Mouse (Mus musculus): ENCODE measurements around the gene Iqcf3. TPM values are rescaled to one million over a fixed set of nuclear protein-coding genes. Genes with fewer than 3 reads are reported as not detected.

Iqcf3 gene
- polyA plus RNA-seq, 1 experiment from 2014 or later, result not detected

DNA sequence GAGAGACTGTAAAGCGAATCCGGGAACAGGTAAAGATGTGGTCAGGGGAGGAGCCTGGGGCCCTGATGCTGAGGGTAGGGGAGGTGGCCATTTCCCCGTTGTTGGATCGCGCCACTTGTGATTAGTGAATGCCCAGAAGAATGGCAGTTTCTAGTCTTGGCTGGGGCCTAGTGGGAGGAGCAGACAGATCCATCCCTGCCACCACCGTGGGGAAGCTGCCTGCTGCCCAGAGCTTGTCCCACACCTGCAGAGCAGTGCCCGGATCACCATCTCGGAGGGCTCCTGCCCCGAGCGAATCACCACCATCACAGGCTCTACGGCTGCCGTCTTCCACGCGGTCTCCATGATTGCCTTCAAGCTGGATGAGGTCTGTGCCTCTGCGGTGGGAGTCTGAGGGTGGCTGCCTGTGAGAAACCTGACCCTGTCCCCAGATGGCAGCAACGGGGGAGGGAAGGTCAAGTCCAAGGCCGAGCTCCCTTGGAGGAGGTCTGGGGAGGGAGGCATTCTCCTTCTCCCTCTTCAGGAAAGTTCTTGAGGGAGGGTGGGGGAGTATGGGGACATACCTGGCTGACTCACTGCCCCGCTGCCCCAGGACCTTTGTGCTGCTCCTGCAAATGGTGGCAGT, 100.9 kb downstream of the Iqcf3 start:
- Histone ChIP-seq H3K4me2 (replicated peaks) (no peak overlapping the region), H3K9ac (no peak overlapping the region; the same call in 1 of the 2 replicates), H3K4me3 (no peak overlapping the region), H3K36me3 (peaks cover 42% of the 10 kb centered on the region), H3K4me1 (peaks cover 52% of the 10 kb centered on the region), H3K27ac (peak overlapping the region; percentile 30; the same call in 1 of the 2 replicates), H3K9me3 (no peaks in the 10 kb centered on the region), H3K27me3 (0 out of 2 replicates have a peak, but pooled peaks cover 8% of the 10 kb centered on the region)
- ATAC-seq (ENCODE audit: insufficient number of reproducible peaks, insufficient read depth, low FRiP score, low TSS enrichment), result no peak
- 70% methylated on average over 18 of the region's 18 CpGs for WGBS

- no peaks in the 10 kb centered on the region for H3K9me3 ChIP-seq
- no peak overlapping the region for H3K4me2 ChIP-seq (replicated peaks)
- no peak for ATAC-seq (ENCODE audit: insufficient number of reproducible peaks, insufficient read depth, low FRiP score, low TSS enrichment)
- no peak overlapping the region for H3K4me3 ChIP-seq
- no peak overlapping the region for H3K9ac ChIP-seq
- H3K36me3 ChIP-seq, result peaks cover 42% of the 10 kb centered on the region
- WGBS, result 80% methylated on average over 15 of the region's 15 CpGs
- 0 out of 2 replicates have a peak, but pooled peaks cover 8% of the 10 kb centered on the region for H3K27me3 ChIP-seq
- peaks cover 58% of the 10 kb centered on the region for H3K4me1 ChIP-seq
- H3K27ac ChIP-seq, result no peak overlapping the region
Observed at GRCm38 (mm10) chr9:106459946-106460345, 101.5 kb downstream of the Iqcf3 start.

DNA sequence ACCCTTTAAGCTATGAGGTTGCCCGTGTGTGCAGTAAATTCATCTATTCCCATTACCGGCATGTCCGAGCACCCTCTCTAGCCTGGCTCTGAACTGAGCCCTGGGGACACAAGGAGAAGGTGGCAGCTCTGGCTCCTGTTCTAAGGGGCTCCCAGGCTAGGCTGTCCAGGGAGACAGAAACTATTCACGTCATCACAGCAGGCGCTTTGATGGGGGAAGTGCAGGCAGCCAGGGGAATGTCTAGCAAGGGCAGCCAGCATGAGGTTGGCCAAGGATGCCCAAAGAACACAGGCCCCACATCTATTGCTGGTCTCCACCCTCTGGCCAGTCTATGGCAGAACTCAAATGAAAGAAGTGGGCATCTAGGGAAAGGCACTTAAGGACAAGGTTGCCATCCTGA, 103.5 kb downstream of the Iqcf3 start:
- H3K9me3 ChIP-seq, result no peaks in the 10 kb centered on the region
- H3K4me3 ChIP-seq, result no peak overlapping the region
- peak overlapping the region; percentile 86; the same call in 1 of the 2 replicates for H3K9ac ChIP-seq
- peaks cover 54% of the 10 kb centered on the region for H3K4me1 ChIP-seq
- 76% methylated on average over 5 of the region's 5 CpGs for WGBS
- H3K4me2 ChIP-seq (replicated peaks), result peak overlapping the region; percentile 98
- H3K27me3 ChIP-seq, result 0 out of 2 replicates have a peak, but pooled peaks cover under 1% of the 10 kb centered on the region
- H3K36me3 ChIP-seq, result peaks cover 34% of the 10 kb centered on the region
- ATAC-seq (ENCODE audit: insufficient number of reproducible peaks, insufficient read depth, low FRiP score, low TSS enrichment), result no peak
- H3K27ac ChIP-seq, result no peak overlapping the region

GRCm38 (mm10) chr9:106457163-106457559, 104.3 kb downstream of the Iqcf3 start:
- Histone ChIP-seq H3K9me3 (no peaks in the 10 kb centered on the region), H3K4me2 (replicated peaks) (peak overlapping the region; percentile 98), H3K4me1 (peaks cover 61% of the 10 kb centered on the region), H3K9ac (peak overlapping the region; percentile 86), H3K36me3 (peaks cover 28% of the 10 kb centered on the region), H3K4me3 (peak overlapping the region; percentile 80), H3K27me3 (no peaks in the 10 kb centered on the region), H3K27ac (peak overlapping the region; percentile 96; the same call in 1 of the 2 replicates)
- ATAC-seq (ENCODE audit: insufficient number of reproducible peaks, insufficient read depth, low FRiP score, low TSS enrichment), result no peak
- WGBS, result 44% methylated on average over 9 of the region's 9 CpGs

GRCm38 (mm10) chr9:106456325-106457162, 104.9 kb downstream of the Iqcf3 start:
- H3K4me1 ChIP-seq, result peaks cover 67% of the 10 kb centered on the region
- H3K36me3 ChIP-seq, result peaks cover 22% of the 10 kb centered on the region
- 0 out of 2 replicates have a peak, but pooled peaks have one; percentile 2 for ATAC-seq (ENCODE audit: insufficient number of reproducible peaks, insufficient read depth, low FRiP score, low TSS enrichment)
- 32% methylated on average over 15 of the region's 15 CpGs for WGBS
- no peaks in the 10 kb centered on the region for H3K9me3 ChIP-seq
- H3K27ac ChIP-seq, result peak overlapping the region; percentile 96
- H3K4me3 ChIP-seq, result peak overlapping the region; percentile 80
- no peaks in the 10 kb centered on the region for H3K27me3 ChIP-seq
- peak overlapping the region; percentile 86 for H3K9ac ChIP-seq
- peak overlapping the region; percentile 98 for H3K4me2 ChIP-seq (replicated peaks)

- Histone ChIP-seq H3K9ac (peak overlapping the region; percentile 86), H3K27ac (peak overlapping the region; percentile 96), H3K4me3 (peak overlapping the region; percentile 80), H3K27me3 (no peaks in the 10 kb centered on the region), H3K4me2 (replicated peaks) (peak overlapping the region; percentile 98), H3K4me1 (peaks cover 78% of the 10 kb centered on the region), H3K36me3 (peaks cover 8% of the 10 kb centered on the region; the same call in 1 of the 2 replicates), H3K9me3 (no peaks in the 10 kb centered on the region)
- peak; percentile 19; the same call in 1 of the 2 replicates for ATAC-seq (ENCODE audit: insufficient number of reproducible peaks, insufficient read depth, low FRiP score, low TSS enrichment)
- WGBS, result 1% methylated on average over 17 of the region's 17 CpGs
Observed at GRCm38 (mm10) chr9:106454888-106455681, 106.3 kb downstream of the Iqcf3 start.

DNA sequence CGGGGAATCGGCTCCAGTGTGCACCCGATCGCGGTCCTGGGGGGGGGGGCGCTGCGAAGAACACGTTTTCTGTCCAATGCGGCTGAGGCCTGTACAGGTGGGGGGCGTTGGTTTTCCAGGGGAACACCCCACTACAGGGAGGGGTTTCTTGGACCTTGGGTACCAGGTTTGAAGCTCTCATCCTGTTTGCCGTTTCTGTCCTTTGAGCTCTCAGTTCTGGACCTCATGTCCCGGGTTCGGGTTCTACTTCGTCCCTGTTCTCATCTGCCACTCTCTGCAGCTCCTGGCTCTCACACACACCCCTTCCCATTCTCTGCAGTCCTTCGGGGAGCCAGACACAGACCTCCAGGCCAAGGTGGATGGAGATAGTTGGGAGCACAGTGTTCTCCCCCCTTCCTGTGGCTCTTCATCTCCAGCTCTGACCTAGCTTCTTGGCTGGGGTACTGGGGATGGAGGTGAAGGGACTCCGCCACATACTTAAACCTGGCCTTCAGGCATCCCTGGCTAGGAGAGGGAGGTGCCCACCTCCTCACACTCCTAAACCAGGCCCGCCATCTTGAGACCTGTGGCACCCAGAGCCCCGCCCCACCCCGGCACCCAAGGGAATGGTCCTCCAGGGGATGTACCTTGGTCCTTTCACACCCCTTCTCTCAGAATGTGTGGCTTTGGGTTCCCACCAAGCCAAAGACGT, 107.2 kb downstream of the Iqcf3 start:
- peak; percentile 6; the same call in 1 of the 2 replicates for ATAC-seq (ENCODE audit: insufficient number of reproducible peaks, insufficient read depth, low FRiP score, low TSS enrichment)
- Histone ChIP-seq H3K27ac (peak overlapping the region; percentile 96), H3K9ac (peak overlapping the region; percentile 86), H3K9me3 (no peaks in the 10 kb centered on the region), H3K27me3 (no peaks in the 10 kb centered on the region), H3K4me1 (peaks cover 82% of the 10 kb centered on the region), H3K36me3 (0 out of 2 replicates have a peak, but pooled peaks cover 3% of the 10 kb centered on the region), H3K4me3 (peak overlapping the region; percentile 80), H3K4me2 (replicated peaks) (peak overlapping the region; percentile 98)
- WGBS, result 1% methylated on average over 20 of the region's 20 CpGs

DNA sequence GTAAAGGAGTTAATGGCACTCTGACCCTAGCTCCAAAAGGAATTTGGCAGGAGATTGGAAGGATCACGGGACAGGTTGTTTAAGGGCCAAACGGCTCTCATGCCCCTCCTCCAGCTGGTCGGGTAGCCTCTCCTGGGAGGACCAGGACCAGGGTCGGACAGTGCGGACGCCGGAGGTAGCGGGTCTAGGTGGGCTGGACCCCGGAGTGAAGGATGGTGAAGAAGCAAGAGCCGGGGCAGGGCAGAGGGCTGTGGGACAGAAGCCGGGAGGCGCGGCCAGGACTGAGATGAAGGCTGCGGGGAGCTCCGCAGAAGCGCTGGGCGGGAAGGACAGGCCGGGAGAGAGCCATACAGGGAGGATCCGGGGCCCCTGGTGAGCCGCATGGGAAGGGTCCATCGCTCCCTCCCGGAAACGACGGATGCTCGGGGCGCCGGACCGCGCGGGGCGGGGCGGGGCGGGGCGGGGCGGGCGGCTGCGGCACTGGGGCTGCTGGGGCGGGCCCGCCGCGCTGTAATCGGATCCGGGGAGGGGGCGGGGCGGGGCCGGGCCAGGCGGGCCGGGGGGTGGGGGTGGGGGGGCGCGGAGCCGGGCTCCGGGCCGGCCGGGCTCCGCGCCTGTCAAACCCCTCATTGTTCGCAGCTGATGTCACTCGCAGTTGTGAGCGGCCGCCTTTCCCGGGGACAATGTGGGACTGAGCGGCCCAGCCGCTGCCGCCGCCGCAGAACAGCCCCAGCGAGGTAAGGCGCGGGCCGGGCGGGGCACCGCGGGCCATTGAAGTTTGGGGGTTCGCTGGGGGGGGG, 108.0 kb downstream of the Iqcf3 start, which contains the start of gene Pcbp4:
TSS of gene Pcbp4 (plus strand) at position 21 of the 800 bp plus-strand sequence.
- Histone ChIP-seq H3K27me3 (no peaks in the 10 kb centered on the region), H3K4me2 (replicated peaks) (peak within 1 kb of the TSS; percentile 98), H3K4me3 (peak within 1 kb of the TSS; percentile 80), H3K36me3 (no peaks in the 10 kb centered on the region), H3K4me1 (peaks cover 83% of the 10 kb centered on the region), H3K9me3 (no peaks in the 10 kb centered on the region), H3K9ac (peak within 1 kb of the TSS; percentile 86), H3K27ac (peak within 1 kb of the TSS; percentile 96)
- ATAC-seq (ENCODE audit: insufficient number of reproducible peaks, insufficient read depth, low FRiP score, low TSS enrichment), result peak; percentile 29
- WGBS, result under 1% methylated on average over 49 of the region's 74 CpGs
